Mouse (Mus musculus) Patski (cell line): ENCODE data around the gene Cdk10. TPM values are rescaled to one million over a fixed set of nuclear protein-coding genes. Genes with fewer than 3 reads are reported as not detected.
"Not testable (repeated sequence)": the region's sequence is repeated elsewhere in the genome, so short reads cannot be mapped to it uniquely, and the experiment has no call there.

Source experiments
- ATAC-seq: fragments of 100-300 bp; one replicate; pipeline ENCODE4 v1.8.0; 2021
- CTCF ChIA-PET: fragments of 350-600 bp; sonication (Branson Sonifier 250); formaldehyde crosslinking; loops from one replicate; lab custom pipeline; 2022; ENCODE audit warnings: inconsistent platforms; lab: Charles Lee
- POLR2A ChIA-PET: fragments of 350-600 bp; sonication (Branson Sonifier 250); formaldehyde crosslinking; loops from one replicate; lab custom pipeline; 2022; ENCODE audit warnings: antibody characterized with exemption, inconsistent platforms; lab: Charles Lee
- DNase-seq: peaks from one replicate; pipeline ENCODE4 v3.0.0-alpha.2; 2011; ENCODE audit warnings: low read depth, low spot score
- H3K27me3 ChIP-seq: fragments of 371-371 bp; one replicate; pipeline ENCODE4 v1.5.1; 2021
- CTCF ChIP-seq: fragments of 100-300 bp; IDR thresholded peaks from one replicate; pipeline ENCODE4 v1.5.1; 2021
- in situ Hi-C: fragments of 300-500 bp; cut with MboI; formaldehyde crosslinking; loops from 3 replicates; pipeline ENCODE4 v1.11.1; 2018; ENCODE audit warnings: low pct_unique_long_range_greater_than_20kb, mixed read lengths
- polyA plus RNA-seq: library from polyadenylated mRNA; unstranded; gene quantifications from one replicate; pipeline ENCODE4 v1.2.3, GENCODE M21; 2021

Gene Cdk10
- polyA plus RNA-seq: 55.8 TPM

DNA sequence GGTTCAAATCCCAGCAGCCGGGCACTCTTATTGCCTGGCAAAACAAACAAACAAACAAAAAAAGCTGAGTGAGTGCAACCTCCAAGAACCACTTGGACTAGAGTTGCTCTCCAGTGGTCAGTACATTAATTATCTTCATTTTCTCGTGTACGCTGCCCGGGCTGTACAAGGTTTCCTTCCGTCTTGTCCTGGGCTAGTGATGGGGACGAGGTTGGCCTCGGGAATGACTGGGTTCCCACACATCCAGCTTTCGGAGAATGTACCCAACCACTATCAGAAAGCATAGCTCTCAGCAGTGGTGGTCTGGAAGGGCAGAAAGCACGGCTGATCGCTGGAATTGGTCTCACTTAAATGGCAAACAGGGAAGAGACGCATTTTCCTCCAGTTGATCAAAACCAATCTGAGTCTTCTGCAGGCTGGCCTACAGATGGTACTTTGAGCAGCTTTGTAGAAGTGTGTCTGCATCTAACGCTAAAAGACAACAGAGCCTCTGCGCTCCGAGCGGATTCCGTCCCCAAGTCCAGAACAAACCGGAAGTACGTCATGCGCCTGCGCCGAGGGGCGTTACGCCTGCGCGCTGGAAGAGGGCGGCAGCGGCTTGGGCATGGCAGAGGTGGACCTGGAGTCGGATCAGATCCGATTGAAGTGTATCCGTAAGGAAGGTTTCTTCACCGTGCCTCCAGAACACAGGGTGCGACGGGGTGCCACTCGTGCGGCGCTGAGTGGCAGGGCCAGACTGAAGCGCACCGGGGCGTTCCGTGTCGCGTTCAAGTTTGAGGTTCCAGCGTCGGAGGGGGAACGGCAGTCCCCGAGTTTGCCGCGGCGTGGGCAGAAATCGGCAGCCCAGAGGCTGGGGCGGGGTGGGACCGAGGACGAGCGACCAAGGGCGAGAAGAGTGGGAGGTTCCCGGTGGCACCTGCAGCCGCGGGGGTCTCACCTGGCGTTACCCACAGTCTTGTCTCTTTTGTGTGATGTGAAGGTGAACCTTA lies at the start of gene Cdk10:
Gene Cdk10, plus strand, starts transcription at position 565 of the 989 bp plus-strand sequence.
- no peak for TF ChIP-seq CTCF
- no peaks in the 10 kb centered on the region for H3K27me3 ChIP-seq
- ChIA-PET CTCF (no interaction called here), POLR2A (interaction anchor here (0.6 to 1.4 kb wide), 4 partner anchors 10 to 30 kb away, joined by 3 to 13 read pairs (median 4); partner anchors contain the start of gene Vps9d1)
- peak; percentile 28 for ATAC-seq
- DNase-seq: peak; percentile 48
- in situ Hi-C loops: no loop called here

DNA sequence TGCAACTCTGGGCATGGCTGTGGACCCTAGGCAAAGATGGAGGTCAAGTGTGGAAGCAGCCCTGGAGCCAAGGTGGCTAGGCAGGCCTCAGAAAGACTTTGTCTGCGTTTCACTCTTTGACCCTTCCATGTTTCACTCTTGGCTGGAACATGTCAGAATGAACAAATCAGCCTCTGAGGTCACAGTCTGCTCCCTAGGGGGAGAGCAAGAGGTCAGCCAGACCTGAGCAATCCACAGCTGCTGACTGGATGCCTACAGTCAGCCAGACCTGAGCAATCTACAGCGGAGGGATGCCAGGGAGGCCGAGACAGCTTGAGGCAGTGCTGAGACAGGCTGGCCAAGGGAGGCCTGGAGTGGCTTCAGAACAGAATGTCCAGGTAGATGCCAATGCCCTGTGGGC lies 43.3 kb upstream of the Cdk10 start:
- peaks cover 3% of the 10 kb centered on the region for H3K27me3 ChIP-seq
- in situ Hi-C loops: no loop called here
- ChIA-PET CTCF (no interaction called here), POLR2A (interaction anchor here (1.0 to 1.1 kb wide), 2 partner anchors 8 to 58 kb away, joined by 3 read pairs; no protein-coding TSS in a partner anchor)
- DNase-seq (no peak), ATAC-seq (no peak)
- no peak for TF ChIP-seq CTCF

DNA sequence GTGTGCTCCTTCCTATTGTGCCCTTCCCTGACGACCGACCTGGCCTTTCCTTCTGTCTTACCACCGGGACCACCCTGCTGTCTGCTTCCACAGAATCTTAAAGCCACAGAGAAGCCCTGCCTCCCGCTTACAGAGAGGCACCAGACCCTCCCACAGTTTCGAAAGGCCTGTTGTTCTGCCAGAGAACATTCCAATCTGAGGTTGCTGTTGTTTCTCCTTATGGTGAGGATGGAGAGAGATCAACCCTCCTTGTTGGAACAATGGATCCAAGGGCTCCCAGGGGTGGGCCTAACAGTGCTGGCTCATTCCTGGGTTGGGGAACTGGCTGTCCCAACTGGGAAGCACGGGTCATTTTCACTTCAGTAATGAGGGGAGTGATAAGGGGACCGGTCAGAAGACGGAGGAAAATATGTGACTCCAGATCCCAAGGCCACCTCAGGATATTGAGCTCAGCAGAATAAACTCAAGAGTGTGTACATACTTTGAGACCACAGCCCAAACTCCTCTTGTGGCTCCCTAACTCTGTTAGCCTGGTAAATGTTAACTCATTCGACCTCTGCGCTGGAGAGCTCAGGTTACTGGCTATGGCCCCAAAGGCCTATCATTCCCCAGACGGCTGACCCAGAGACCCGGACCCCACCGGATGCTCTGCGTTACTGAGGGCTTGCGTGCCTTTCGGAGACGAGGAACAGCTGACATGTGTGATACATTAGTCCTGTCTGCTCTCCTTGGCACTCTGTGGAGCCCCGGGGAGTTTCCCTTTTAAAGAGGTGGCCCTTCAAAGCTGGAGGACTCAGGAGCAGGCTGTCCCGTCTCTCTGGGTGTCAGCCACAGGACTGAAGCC lies 38.9 kb upstream of the Cdk10 start, which contains the start of gene Dpep1:
Gene Dpep1, plus strand, starts transcription at position 677 of the 844 bp plus-strand sequence.
- ATAC-seq (no peak), DNase-seq (no peak)
- peaks cover 7% of the 10 kb centered on the region for H3K27me3 ChIP-seq
- TF ChIP-seq CTCF: no peak
- ChIA-PET CTCF (no interaction called here), POLR2A (no interaction called here)
- in situ Hi-C loops: no loop called here

DNA sequence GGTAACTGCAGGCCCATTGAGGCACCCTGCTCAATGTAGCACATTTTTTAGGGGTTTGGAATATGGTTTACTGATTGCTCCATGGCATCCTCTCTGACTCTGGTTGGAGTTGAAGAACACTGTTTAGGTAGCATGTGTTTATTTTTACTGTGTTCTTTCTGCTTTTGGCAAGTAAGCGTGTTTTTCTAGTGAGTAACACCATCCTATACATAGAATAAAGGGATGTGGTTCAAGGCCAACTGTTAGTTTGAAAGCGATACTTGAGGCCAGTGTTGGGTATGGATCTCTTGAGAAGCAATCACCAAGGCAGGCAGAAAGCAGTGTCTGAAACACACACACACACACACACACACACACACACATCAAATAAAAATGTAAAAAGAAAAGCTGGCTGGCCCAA lies 36.6 kb upstream of the Cdk10 start:
- in situ Hi-C loops: no loop called here
- POLR2A ChIA-PET: interaction anchor here (0.7 kb wide), 1 partner anchor 70 kb away, joined by 3 read pairs; no protein-coding TSS in a partner anchor
- CTCF ChIA-PET: no interaction called here
- H3K27me3 ChIP-seq: peaks cover 7% of the 10 kb centered on the region
- no peak for TF ChIP-seq CTCF
- ATAC-seq: no peak
- no peak for DNase-seq

DNA sequence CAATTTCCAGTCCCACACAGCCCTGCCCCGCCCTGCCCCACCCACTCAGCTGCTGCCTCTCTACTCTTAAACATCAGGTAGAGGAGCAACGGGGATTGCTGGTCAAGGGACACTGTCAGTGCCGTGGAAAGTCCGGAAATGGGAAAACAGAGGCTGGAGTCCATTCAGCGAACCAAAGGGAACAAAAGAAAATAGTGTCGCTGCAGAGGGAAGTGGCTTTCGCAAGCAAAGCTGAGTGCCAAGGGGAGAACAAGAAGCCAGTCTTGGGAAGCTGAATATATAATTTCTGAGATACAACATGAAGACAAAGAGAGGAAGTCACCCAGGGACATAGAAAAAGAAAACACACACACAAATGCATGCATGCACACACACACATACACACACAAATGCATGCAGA lies 35.8 kb upstream of the Cdk10 start:
- in situ Hi-C loops: no loop called here
- no peak for TF ChIP-seq CTCF
- peaks cover 7% of the 10 kb centered on the region for H3K27me3 ChIP-seq
- POLR2A ChIA-PET: interaction anchor here (0.7 kb wide), 1 partner anchor 69 kb away, joined by 3 read pairs; no protein-coding TSS in a partner anchor
- CTCF ChIA-PET: interaction anchor here (1.9 kb wide), 1 partner anchor 80 kb away, joined by 5 read pairs; no protein-coding TSS in a partner anchor
- DNase-seq (no peak), ATAC-seq (no peak)

DNA sequence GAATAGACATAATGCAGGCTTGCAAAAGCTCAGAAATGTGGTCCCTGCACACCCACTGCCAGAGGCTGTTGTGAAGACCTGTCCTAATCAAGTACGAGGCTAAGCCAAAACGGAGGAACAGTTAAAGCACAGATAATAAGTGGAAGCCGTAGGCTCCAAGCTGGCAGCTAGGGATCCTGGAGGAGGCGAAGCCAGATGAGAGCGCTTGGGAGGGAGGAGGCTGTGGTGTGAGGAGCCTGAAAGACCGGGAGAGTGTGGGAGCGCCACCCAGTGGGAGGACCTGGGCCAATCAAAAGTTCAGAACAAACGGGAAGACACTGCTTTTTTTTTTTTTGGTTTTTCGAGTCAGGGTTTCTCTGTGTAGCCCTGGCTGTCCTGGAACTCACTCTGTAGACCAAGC lies 34.0 kb upstream of the Cdk10 start:
- ChIA-PET POLR2A (no interaction called here), CTCF (interaction anchor here (0.8 to 2.6 kb wide), 12 partner anchors 8 to 83 kb away, joined by 3 to 14 read pairs (median 4); no protein-coding TSS in a partner anchor)
- DNase-seq (peak; percentile 4), ATAC-seq (no peak)
- H3K27me3 ChIP-seq: peaks cover 7% of the 10 kb centered on the region
- no peak for TF ChIP-seq CTCF
- in situ Hi-C loops: loop anchor here (5.0 kb wide), 2 partner anchors 33 to 358 kb away; partner anchors contain the start of gene Sult5a1

DNA sequence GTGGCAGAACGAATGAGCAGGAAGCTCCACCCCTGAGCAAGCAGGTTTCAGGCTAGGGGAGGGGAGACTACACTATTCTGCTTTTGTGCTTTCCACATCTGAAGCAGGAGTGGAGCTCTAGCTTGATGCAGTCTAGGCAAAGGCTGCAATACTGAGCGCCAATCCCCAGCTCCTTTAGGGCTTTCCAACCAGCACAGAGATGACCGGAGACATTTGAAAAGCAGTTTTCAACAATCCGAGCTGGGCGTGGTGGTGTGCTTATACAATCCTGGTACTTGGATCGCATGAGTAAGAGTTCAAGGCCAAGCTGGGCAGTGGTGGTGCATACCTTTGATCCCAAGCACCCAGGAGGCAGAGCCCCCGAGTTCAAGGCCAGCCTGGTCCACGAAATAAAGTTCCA lies 32.7 kb upstream of the Cdk10 start:
- H3K27me3 ChIP-seq: peaks cover 4% of the 10 kb centered on the region
- in situ Hi-C loops: loop anchor here (5.0 kb wide), 2 partner anchors 35 to 360 kb away; partner anchors contain the start of gene Sult5a1
- ATAC-seq (no peak), DNase-seq (no peak)
- ChIA-PET POLR2A (no interaction called here), CTCF (interaction anchor here (1.8 to 2.6 kb wide), 3 partner anchors 9 to 85 kb away, joined by 4 to 14 read pairs (median 8); no protein-coding TSS in a partner anchor)
- TF ChIP-seq CTCF: no peak

DNA sequence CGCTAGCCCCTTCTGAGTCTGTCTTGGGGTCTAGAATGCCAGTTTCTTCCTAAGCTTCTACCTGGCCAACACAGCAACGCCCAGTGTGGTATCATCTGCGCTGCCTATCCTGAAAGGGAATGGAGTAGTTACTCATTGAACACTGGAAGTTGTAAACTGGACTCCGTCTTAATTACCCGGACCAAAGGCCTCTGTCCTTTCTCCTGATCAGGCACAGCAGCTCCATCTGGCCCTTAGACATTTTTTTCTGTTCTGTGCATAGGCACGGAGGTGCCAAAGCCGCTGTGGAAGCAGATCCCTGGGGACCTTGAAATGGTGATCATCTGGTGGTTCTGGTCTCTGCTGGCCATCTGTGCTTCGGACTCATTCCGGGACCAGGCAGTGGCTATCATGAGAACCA lies 30.9 kb upstream of the Cdk10 start:
- in situ Hi-C loops: loop anchor here (5.0 kb wide), 2 partner anchors 36 to 361 kb away; partner anchors contain the start of gene Sult5a1
- no peak for TF ChIP-seq CTCF
- ChIA-PET CTCF (interaction anchor here (1.9 kb wide), 1 partner anchor 8 kb away, joined by 6 read pairs; no protein-coding TSS in a partner anchor), POLR2A (no interaction called here)
- no peak for DNase-seq
- peaks cover 4% of the 10 kb centered on the region for H3K27me3 ChIP-seq
- ATAC-seq: no peak

DNA sequence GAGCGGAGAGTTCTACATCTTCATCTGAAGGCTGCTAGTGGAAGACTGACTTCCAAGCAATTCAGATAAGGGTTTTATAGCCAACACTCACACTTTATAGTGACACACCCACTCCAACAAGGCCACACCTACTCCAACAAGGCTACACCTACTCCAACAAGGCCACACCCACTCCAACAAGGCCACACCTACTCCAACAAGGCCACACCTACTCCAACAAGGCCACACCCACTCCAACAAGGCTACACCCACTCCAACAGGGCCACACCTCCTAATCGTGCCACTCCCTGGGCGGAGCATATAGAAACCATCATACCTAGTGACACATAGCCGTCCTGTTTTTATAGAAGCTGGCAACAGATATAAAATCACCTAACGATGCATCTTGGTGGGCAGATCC lies 27.6 kb upstream of the Cdk10 start:
- H3K27me3 ChIP-seq, DNase-seq, in situ Hi-C loops, POLR2A ChIA-PET: not testable (repeated sequence)
- CTCF ChIA-PET: interaction anchor here (1.8 kb wide), 1 partner anchor 90 kb away, joined by 4 read pairs; no protein-coding TSS in a partner anchor
- peak; percentile 11 for ATAC-seq

DNA sequence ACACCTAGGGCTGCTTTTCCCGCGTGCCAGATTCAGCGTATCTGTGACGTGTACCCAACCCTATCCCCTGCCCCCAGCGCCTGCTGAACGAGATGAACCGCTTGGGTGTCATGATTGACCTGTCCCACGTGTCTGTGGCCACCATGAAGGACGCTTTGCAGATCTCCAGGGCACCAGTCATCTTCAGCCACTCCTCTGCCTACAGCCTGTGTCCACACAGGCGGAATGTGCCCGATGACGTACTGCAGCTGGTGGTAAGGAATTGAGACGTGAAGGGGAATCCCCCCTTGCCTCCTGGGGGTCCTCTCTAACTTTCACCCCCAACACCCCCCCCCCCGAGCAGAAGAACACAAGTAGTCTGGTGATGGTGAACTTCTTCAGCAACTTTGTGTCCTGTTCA lies 24.8 kb upstream of the Cdk10 start:
- no peak for ATAC-seq
- no peak for DNase-seq
- in situ Hi-C loops: loop anchor here (5.0 kb wide), 1 partner anchor 88 kb away; no protein-coding TSS in a partner anchor
- TF ChIP-seq CTCF: no peak
- ChIA-PET CTCF (interaction anchor here (1.2 to 1.3 kb wide), 3 partner anchors 9 to 92 kb away, joined by 4 read pairs; no protein-coding TSS in a partner anchor), POLR2A (no interaction called here)
- peaks cover 8% of the 10 kb centered on the region for H3K27me3 ChIP-seq
